Mouse (Mus musculus) forebrain, embryonic 16.5 days (tissue): ENCODE results near the gene Myo18b. TPM values are rescaled to one million over a fixed set of nuclear protein-coding genes. Genes with fewer than 3 reads are reported as not detected.

Experiments used
- ATAC-seq: fragments of 200-750 bp; cut with Nextera tagmentation; 2 replicates; pipeline ENCODE4 v1.8.0; 2017; ENCODE audit warnings: mild to moderate bottlenecking, moderate library complexity
- H3K27ac ChIP-seq: fragments of 300-500 bp; sonication (generic); 2 replicates; pipeline ENCODE4 v1.5.1; 2014; ENCODE audit warnings: low read length, control low read depth
- H3K27me3 ChIP-seq: fragments of 300-500 bp; sonication (generic); replicated peaks from 2 replicates; pipeline ENCODE4 v1.6.1; 2014; ENCODE audit warnings: low read length; ENCODE audit not compliant: control insufficient read depth, insufficient read depth
- H3K36me3 ChIP-seq: fragments of 300-500 bp; sonication (generic); 2 replicates; pipeline ENCODE4 v1.6.1; 2014; ENCODE audit not compliant: control insufficient read depth, insufficient read depth
- H3K4me1 ChIP-seq: fragments of 300-500 bp; sonication (generic); replicated peaks from 2 replicates; pipeline ENCODE4 v1.6.1; 2014; ENCODE audit warnings: low read length; ENCODE audit not compliant: control insufficient read depth, insufficient read depth
- H3K4me2 ChIP-seq: fragments of 300-500 bp; sonication (generic); 2 replicates; pipeline ENCODE4 v1.6.1; 2014; ENCODE audit warnings: mild to moderate bottlenecking, low read length, control low read depth
- H3K4me3 ChIP-seq: fragments of 300-500 bp; sonication (generic); replicated peaks from 2 replicates; pipeline ENCODE4 v1.5.1; 2014; ENCODE audit warnings: mild to moderate bottlenecking, low read length, control low read depth
- H3K9ac ChIP-seq: fragments of 300-500 bp; sonication (generic); replicated peaks from 2 replicates; pipeline ENCODE4 v1.6.1; 2014; ENCODE audit warnings: low read depth, low read length, control low read depth
- H3K9me3 ChIP-seq: fragments of 300-500 bp; sonication (generic); 2 replicates; pipeline ENCODE4 v1.6.1; 2016; ENCODE audit warnings: low read length; ENCODE audit not compliant: control insufficient read depth
- WGBS: fragments of 180-500 bp; shearing (Covaris S2); extraction: QIAGEN DNeasy Blood & Tissue Kit; methylation state at CpG from one replicate; pipeline ENCODE4 v1.1.7; 2014; 5-methylcytosine and 5-hydroxymethylcytosine counted together
- polyA plus RNA-seq: library from polyadenylated mRNA; unstranded; fragments of >200 nt; fragmentation: Nextera tagmentation; extraction: Ambion mirVana; gene quantifications from 2 replicates; pipeline ENCODE4 v1.2.1, GENCODE M21; 2015

Myo18b gene
- polyA plus RNA-seq, 1 experiment from 2014 or later = 1.1 TPM

- H3K4me1 ChIP-seq = peaks cover 6% of the 10 kb centered on the region; the same call in 1 of the 2 replicates
- 51% methylated on average over 14 of the region's 14 CpGs for WGBS
- H3K27me3 ChIP-seq = no peaks in the 10 kb centered on the region
- no peak overlapping the region for H3K9ac ChIP-seq
- H3K27ac ChIP-seq = no peak overlapping the region
- H3K4me3 ChIP-seq = no peak overlapping the region
- H3K9me3 ChIP-seq = no peaks in the 10 kb centered on the region
- H3K36me3 ChIP-seq = no peaks in the 10 kb centered on the region
- H3K4me2 ChIP-seq = no peak overlapping the region
- peak; percentile 26; the same call in 1 of the 2 replicates for ATAC-seq
Measured at GRCm38 (mm10) chr5:112686309-112687099, 209.7 kb downstream of the Myo18b start.

DNA sequence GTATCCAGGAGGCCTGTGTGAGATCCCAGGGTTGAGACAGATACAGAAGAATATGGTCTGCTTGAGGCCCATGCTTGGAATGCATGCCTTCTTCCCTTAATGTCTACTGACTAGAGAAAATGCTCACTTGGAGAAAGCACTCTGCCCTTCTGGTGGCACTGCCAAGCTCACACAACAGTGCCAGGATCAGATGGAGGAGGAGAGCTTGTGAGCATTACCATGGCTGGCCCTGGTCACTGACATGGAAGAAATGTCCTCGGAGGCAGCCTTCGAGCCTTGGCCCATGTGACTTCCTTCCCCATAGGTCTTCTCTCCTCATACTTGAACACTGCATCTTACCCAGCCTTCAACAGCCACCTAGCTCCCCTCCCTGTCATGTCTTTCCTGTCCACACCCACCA lies 216.9 kb downstream of the Myo18b start:
- Histone ChIP-seq H3K27me3 (no peaks in the 10 kb centered on the region), H3K36me3 (no peaks in the 10 kb centered on the region), H3K4me3 (no peak overlapping the region), H3K9me3 (peaks cover 4% of the 10 kb centered on the region), H3K27ac (no peak overlapping the region), H3K4me1 (peaks cover 10% of the 10 kb centered on the region), H3K9ac (no peak overlapping the region), H3K4me2 (no peak overlapping the region)
- WGBS = 91% methylated on average over 2 of the region's 2 CpGs
- no peak for ATAC-seq

DNA sequence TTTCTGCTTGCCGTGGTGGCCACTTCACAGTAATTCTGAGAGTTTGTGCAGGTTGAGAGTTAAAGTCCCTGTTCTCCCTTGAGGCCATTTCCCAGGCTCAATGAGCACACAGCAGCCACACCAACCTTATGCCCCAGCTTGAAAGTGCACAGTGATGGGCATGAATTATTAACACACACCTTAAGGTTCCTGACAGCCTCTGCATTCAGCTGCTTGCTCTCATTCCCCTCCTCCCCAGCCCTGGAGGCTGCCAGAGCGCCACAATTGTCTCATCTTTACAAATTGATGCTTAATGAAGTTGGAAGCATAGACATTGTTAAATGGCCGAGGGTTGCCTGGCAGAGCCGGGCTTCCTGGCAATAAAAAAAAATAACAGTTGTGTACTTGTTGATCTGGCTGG lies 218.0 kb downstream of the Myo18b start:
- H3K27me3 ChIP-seq = no peaks in the 10 kb centered on the region
- no peak for ATAC-seq
- no peak overlapping the region for H3K9ac ChIP-seq
- H3K4me2 ChIP-seq = no peak overlapping the region
- H3K4me3 ChIP-seq = no peak overlapping the region
- H3K4me1 ChIP-seq = peaks cover 10% of the 10 kb centered on the region
- H3K36me3 ChIP-seq = no peaks in the 10 kb centered on the region
- peaks cover 4% of the 10 kb centered on the region for H3K9me3 ChIP-seq
- H3K27ac ChIP-seq = no peak overlapping the region
- WGBS = 16% methylated on average over 4 of the region's 4 CpGs

GRCm38 (mm10) chr5:112674806-112675205 lies 221.4 kb downstream of the Myo18b start:
- no peaks in the 10 kb centered on the region for H3K36me3 ChIP-seq
- no peak for ATAC-seq
- no peaks in the 10 kb centered on the region for H3K9me3 ChIP-seq
- H3K4me1 ChIP-seq = peaks cover 10% of the 10 kb centered on the region
- no peak overlapping the region for H3K27ac ChIP-seq
- no peak overlapping the region for H3K9ac ChIP-seq
- WGBS = 69% methylated on average over 5 of the region's 5 CpGs
- H3K4me2 ChIP-seq = no peak overlapping the region
- H3K4me3 ChIP-seq = no peak overlapping the region
- H3K27me3 ChIP-seq = no peaks in the 10 kb centered on the region

GRCm38 (mm10) chr5:112672457-112672856 lies 223.7 kb downstream of the Myo18b start:
- Histone ChIP-seq H3K9me3 (no peaks in the 10 kb centered on the region), H3K9ac (no peak overlapping the region), H3K27ac (no peak overlapping the region), H3K4me2 (no peak overlapping the region), H3K36me3 (no peaks in the 10 kb centered on the region), H3K4me1 (no peaks in the 10 kb centered on the region), H3K4me3 (no peak overlapping the region), H3K27me3 (no peaks in the 10 kb centered on the region)
- WGBS = 65% methylated on average over 7 of the region's 7 CpGs
- no peak for ATAC-seq

DNA sequence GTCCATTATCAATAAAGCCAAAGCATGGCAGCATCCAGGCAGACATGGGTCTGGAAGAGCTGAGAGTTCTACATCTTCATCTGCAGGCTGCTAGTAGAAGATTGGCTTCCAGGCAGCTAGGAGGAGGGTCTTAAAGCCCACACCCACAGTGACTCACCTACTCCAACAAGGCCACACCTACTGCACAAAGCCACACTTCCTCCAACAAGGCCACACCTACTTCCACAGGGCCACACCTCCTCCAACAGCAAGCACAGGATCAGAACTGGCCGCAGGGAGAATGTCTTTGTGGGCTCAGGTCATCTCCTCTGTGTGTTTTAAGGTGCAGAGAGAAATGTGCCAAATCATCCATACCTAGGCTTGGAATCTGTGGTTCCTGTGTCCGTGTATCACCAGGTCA lies 224.2 kb downstream of the Myo18b start:
- Histone ChIP-seq H3K36me3 (no peaks in the 10 kb centered on the region), H3K4me1 (peaks cover 3% of the 10 kb centered on the region), H3K4me2 (no peak overlapping the region), H3K4me3 (no peak overlapping the region), H3K27ac (no peak overlapping the region), H3K27me3 (no peaks in the 10 kb centered on the region), H3K9me3 (no peaks in the 10 kb centered on the region), H3K9ac (no peak overlapping the region)
- ATAC-seq = no peak
- WGBS = 41% methylated on average over 2 of the region's 2 CpGs

DNA sequence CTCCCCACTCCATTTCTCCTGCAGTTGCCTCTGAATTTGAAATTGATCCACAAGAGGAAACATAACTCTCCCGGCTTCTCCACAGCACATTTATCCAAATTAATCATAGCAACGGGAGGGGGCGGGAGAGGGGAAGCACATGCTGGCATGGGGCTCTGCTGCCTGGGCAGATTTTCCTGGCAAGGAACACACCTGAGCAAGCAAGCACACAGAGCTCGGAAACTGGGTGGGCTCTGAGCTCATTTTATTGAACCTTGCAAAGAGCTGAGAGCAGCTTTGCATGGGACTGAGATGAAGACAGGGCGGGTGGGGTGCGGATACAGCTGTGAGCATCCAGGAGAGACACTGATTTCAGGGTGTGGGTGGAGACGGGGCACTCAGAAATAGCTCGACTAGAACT lies 229.0 kb downstream of the Myo18b start:
- 70% methylated on average over 8 of the region's 8 CpGs for WGBS
- H3K9ac ChIP-seq = no peak overlapping the region
- H3K9me3 ChIP-seq = no peaks in the 10 kb centered on the region
- no peak overlapping the region for H3K4me3 ChIP-seq
- no peak overlapping the region for H3K27ac ChIP-seq
- H3K27me3 ChIP-seq = no peaks in the 10 kb centered on the region
- peaks cover 11% of the 10 kb centered on the region for H3K4me1 ChIP-seq
- H3K4me2 ChIP-seq = no peak overlapping the region
- H3K36me3 ChIP-seq = no peaks in the 10 kb centered on the region
- ATAC-seq = no peak

GRCm38 (mm10) chr5:112665661-112666060 lies 230.5 kb downstream of the Myo18b start:
- ATAC-seq = no peak
- no peak overlapping the region for H3K27ac ChIP-seq
- no peaks in the 10 kb centered on the region for H3K27me3 ChIP-seq
- no peaks in the 10 kb centered on the region for H3K9me3 ChIP-seq
- 25% methylated on average over 7 of the region's 7 CpGs for WGBS
- peaks cover 15% of the 10 kb centered on the region for H3K4me1 ChIP-seq
- H3K9ac ChIP-seq = no peak overlapping the region
- H3K4me2 ChIP-seq = no peak overlapping the region
- no peak overlapping the region for H3K4me3 ChIP-seq
- no peaks in the 10 kb centered on the region for H3K36me3 ChIP-seq

DNA sequence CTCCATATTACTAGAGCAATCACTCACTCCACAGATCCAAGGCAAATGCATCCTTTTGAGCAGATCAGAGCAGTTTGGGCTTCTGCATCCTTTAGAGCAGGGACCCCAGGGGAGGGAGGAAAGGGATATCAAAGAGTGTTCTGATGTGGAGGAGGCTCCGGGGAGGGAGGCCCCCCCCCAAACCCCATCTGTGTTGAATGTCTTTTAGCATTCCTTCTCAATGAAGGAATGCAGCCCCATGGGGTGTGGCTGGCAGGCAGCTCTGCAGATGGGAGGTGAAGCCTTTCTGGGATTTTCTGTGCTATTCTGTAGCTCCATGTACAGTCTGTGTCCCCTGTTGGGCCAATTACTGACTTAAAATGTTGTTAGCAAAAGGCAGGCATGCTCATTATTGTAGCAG lies 232.5 kb downstream of the Myo18b start:
- Histone ChIP-seq H3K36me3 (no peaks in the 10 kb centered on the region), H3K4me3 (no peak overlapping the region), H3K27me3 (no peaks in the 10 kb centered on the region), H3K4me2 (no peak overlapping the region), H3K9me3 (no peaks in the 10 kb centered on the region), H3K9ac (no peak overlapping the region), H3K4me1 (peaks cover 21% of the 10 kb centered on the region), H3K27ac (no peak overlapping the region)
- no peak for ATAC-seq
- WGBS = 0% methylated on average over 1 of the region's 1 CpGs
